Mouse (Mus musculus) effector memory CD4-positive, alpha-beta T cell, adult 7 months (primary cell): ENCODE results near the gene Alpk3. TPM values are rescaled to one million over a fixed set of nuclear protein-coding genes. Genes with fewer than 3 reads are reported as not detected.

Source experiments
- polyA plus RNA-seq: library from polyadenylated mRNA; unstranded; fragments of 100-300 nt; shearing (Covaris generic); gene quantifications from one replicate; pipeline ENCODE4 v1.2.1, GENCODE M21; 2017

Alpk3 gene
- 0.17 TPM for polyA plus RNA-seq

GRCm38 (mm10) chr7:81057471-81057870 lies at the start of gene Alpk3:
Alpk3 (plus strand) TSS chr7:81057600.

DNA sequence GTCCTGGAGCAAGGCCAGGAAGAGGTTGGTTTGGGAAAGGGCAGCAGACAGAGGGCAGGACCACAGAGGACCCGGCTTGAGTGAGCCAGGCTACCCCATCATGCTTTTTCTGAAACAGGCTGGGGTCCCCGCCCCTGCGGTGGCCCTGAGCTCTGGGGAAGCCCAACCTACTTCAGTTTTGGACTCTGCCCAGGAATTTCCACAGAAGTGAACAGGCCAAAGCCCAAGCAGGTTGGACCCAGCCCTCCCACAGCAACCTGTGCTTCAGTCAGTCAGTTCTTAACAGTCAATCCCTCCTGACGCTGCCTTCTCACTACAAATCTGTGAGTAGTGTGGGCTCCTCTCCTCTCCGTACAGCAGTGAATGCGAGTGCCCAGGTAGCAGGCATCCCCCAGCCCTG lies 57.2 kb downstream of the Alpk3 start, which contains the start of gene Slc28a1:
Gene Slc28a1, plus strand, starts transcription at position 245 of the 400 bp plus-strand sequence.

Other genes with a start within 250 kb of the Alpk3 start
- 302 TPM for gene Iqgap1, start 231.6 kb upstream of the Alpk3 start, polyA plus RNA-seq
- gene Zscan2, start 196.7 kb upstream of the Alpk3 start, polyA plus RNA-seq, result 7.3 TPM
- 19.2 TPM for gene Wdr73, start 156.3 kb upstream of the Alpk3 start, polyA plus RNA-seq
- gene Nmb, start 152.5 kb upstream of the Alpk3 start, polyA plus RNA-seq, result 32.4 TPM
- gene Sec11a, start 109.8 kb upstream of the Alpk3 start, polyA plus RNA-seq, result 286 TPM
- 77.6 TPM for gene Zfp592, start 63.9 kb upstream of the Alpk3 start, polyA plus RNA-seq
- gene Slc28a1, start 57.2 kb downstream of the Alpk3 start, polyA plus RNA-seq, result 0.13 TPM
- gene Pde8a, start 156.0 kb downstream of the Alpk3 start, polyA plus RNA-seq, result 9.6 TPM